Mouse (Mus musculus) retina, adult 2 months (tissue): ENCODE data around the gene Zbtb22.
A peak's percentile ranks its signal among the peaks of the same experiment; 100 is the strongest.

Experiments
- DNase-seq: peaks from one replicate; pipeline ENCODE4 v3.0.0-alpha.2; 2012; ENCODE audit warnings: low read depth, low spot score

The Zbtb22 gene

DNA sequence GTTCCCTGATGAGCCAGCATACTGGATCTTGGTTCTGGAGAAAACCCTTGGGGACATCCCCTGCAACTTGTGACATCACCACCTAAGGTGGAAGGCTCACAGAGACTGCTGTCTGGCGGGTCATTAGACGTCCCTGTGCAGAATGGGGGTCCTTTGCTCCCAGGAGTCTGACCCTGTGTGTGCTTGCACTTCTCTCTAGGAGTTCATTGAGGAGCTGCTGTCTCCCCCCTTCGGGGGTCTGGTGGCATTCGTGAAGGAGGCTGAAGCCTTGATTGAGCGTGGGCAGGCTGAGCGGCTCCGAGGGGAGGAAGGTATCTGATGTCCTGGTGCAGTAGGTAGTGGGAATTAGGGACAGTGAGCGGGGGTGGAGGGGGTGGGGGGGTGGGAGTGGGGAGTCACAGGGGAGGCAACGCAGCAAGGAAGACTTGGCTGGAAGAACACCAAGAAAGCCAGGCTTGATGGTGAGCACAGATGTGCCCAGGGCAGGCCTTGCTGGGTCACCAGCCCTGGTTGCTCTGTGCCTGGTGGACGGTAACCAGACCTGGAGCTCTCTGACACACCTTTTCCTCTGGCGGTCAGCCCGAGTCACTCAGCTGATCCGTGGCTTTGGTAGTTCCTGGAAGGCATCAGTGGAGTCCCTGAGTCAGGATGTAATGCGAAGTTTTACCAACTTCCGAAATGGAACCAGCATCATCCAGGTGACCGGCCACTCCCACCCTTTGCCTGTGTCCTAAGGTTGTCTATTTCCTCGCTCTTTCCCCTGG is 49.6 kb downstream of the Zbtb22 start:
- DNase-seq, result no peak

DNA sequence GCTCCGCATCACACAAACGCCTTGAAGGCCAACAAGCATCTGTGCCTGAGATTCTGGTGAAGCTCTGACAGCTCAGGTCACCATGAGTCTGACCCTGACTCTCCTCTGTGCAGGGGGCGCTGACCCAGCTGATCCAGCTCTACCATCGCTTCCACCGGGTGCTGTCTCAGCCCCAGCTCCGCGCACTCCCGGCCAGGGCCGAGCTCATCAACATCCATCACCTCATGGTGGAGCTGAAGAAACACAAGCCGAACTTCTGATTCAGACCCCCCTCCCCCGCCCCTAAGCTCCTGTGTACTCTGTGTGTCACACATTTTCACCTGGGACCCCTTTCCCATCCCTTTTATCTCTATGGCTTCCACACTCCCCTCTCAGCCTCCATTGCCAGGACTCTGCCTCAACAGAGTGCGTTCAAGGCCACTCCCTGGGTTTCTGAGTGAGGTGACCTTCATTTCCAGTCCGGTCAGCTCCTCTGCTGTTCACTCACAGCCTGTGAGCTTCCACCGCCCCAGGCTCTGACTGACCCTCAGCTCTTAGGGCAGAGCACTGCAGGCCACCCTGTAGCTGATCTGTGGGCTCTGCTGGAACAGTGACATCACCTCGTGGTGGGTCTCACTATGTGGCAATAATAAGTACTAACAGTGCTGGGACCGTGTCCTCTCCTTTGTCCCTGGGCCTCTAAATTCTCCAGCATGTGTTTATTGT is 50.3 kb downstream of the Zbtb22 start:
- no peak for DNase-seq

DNA sequence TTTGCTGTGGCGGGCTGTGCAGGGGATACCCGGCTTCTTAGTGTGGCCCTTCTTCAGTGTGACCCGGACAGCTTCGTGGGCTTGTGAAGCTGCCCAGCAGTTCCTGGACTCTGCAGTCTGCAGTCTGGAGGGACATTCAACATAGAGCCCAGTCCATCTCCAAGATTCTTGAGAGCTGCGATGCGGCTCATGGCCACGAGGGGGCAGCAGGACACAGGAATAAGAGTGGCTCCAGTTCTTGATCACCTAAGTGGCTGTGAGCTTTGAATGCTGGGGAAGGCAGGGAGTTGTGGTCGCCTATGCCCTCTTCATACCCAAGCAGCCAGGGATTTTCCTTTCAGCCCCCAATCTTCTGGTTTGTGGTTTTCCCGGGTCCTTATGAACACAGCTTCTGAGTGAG is 52.8 kb downstream of the Zbtb22 start:
- peak; percentile 63 for DNase-seq
